Mouse (Mus musculus) hindbrain, embryonic 12.5 days (tissue): Measurements from ENCODE around the gene Otulin. TPM values are rescaled to one million over a fixed set of nuclear protein-coding genes. Genes with fewer than 3 reads are reported as not detected.

Experiments used
- ATAC-seq: fragments of 200-750 bp; cut with Nextera tagmentation; 2 replicates; pipeline ENCODE4 v1.8.0; 2017; ENCODE audit warnings: moderate TSS enrichment; ENCODE audit not compliant: low FRiP score
- H3K27ac ChIP-seq: fragments of 300-500 bp; sonication (generic); 2 replicates; pipeline ENCODE4 v1.5.1; 2016; ENCODE audit warnings: mild to moderate bottlenecking
- H3K27me3 ChIP-seq: fragments of 300-500 bp; sonication (generic); 2 replicates; pipeline ENCODE4 v1.6.1; 2016; ENCODE audit warnings: mild to moderate bottlenecking
- H3K36me3 ChIP-seq: fragments of 300-500 bp; sonication (generic); 2 replicates; pipeline ENCODE4 v1.6.1; 2016; ENCODE audit warnings: mild to moderate bottlenecking
- H3K4me1 ChIP-seq: fragments of 300-500 bp; sonication (generic); 2 replicates; pipeline ENCODE4 v1.6.1; 2016
- H3K4me2 ChIP-seq: fragments of 300-500 bp; sonication (generic); replicated peaks from 2 replicates; pipeline ENCODE4 v1.6.1; 2016; ENCODE audit warnings: mild to moderate bottlenecking
- H3K4me3 ChIP-seq: fragments of 300-500 bp; sonication (generic); 2 replicates; pipeline ENCODE4 v1.5.1; 2016; ENCODE audit warnings: mild to moderate bottlenecking
- H3K9ac ChIP-seq: fragments of 300-500 bp; sonication (generic); 2 replicates; pipeline ENCODE4 v1.6.1; 2016; ENCODE audit warnings: mild to moderate bottlenecking, moderate library complexity
- H3K9me3 ChIP-seq: fragments of 300-500 bp; sonication (generic); replicated peaks from 2 replicates; pipeline ENCODE4 v1.6.1; 2016; ENCODE audit warnings: mild to moderate bottlenecking
- WGBS: fragments of 180-500 bp; shearing (Covaris S2); methylation state at CpG from one replicate; pipeline ENCODE4 v1.1.7; 2016; 5-methylcytosine and 5-hydroxymethylcytosine counted together
- polyA plus RNA-seq: library from polyadenylated mRNA; unstranded; fragments of >200 nt; fragmentation: Nextera tagmentation; extraction: Ambion mirVana; gene quantifications from 2 replicates; pipeline ENCODE4 v1.2.1, GENCODE M21; 2016

The Otulin gene
- polyA plus RNA-seq, 1 experiment from 2014 or later: 29.7 TPM

- no peak overlapping the region for H3K4me3 ChIP-seq
- H3K27ac ChIP-seq: no peak overlapping the region
- no peak for ATAC-seq
- H3K36me3 ChIP-seq: 0 out of 2 replicates have a peak, but pooled peaks cover 3% of the 10 kb centered on the region
- H3K4me1 ChIP-seq: peaks cover 3% of the 10 kb centered on the region; the same call in 1 of the 2 replicates
- no peak overlapping the region for H3K4me2 ChIP-seq
- H3K9ac ChIP-seq: no peak overlapping the region
- H3K27me3 ChIP-seq: no peaks in the 10 kb centered on the region
- 84% methylated on average over 19 of the region's 19 CpGs for WGBS
- no peaks in the 10 kb centered on the region for H3K9me3 ChIP-seq
Measured at GRCm38 (mm10) chr15:27551117-27552114, 79.1 kb downstream of the Otulin start.

DNA sequence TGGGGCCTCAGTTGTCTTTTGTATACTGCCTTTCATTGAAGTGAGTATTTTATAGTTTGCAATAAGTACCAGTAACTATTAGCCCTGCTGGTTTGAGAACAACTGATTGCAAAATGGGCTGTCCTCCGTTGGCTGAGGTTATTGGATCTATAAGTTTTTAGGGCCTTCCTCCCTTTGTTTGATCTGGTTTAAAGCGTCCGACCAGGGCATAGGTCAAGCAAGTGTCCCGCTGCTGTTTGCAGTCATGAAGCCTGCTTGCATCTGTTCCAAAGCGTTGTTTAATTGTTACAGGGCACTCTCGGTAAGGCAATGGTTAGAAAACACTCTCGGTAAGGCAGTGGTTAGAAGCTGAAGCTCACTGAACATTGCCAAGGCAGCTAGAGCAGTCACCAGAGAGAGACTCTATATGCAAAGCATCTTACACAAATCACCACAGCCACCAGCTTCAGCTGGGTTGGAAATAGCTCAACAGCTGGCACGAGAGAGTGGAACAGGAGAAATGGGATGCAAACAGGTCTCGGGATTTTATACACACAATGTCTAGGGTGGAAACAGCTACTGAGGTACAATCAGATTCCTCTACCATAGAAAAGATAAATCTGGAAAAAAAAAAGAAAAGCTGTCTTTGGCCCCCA is 80.0 kb downstream of the Otulin start:
- WGBS: 65% methylated on average over 9 of the region's 9 CpGs
- no peak overlapping the region for H3K4me2 ChIP-seq
- no peak for ATAC-seq
- no peak overlapping the region for H3K4me3 ChIP-seq
- H3K36me3 ChIP-seq: 0 out of 2 replicates have a peak, but pooled peaks cover 3% of the 10 kb centered on the region
- H3K27me3 ChIP-seq: no peaks in the 10 kb centered on the region
- no peak overlapping the region for H3K9ac ChIP-seq
- H3K27ac ChIP-seq: no peak overlapping the region
- H3K9me3 ChIP-seq: no peaks in the 10 kb centered on the region
- peaks cover 3% of the 10 kb centered on the region; the same call in 1 of the 2 replicates for H3K4me1 ChIP-seq

DNA sequence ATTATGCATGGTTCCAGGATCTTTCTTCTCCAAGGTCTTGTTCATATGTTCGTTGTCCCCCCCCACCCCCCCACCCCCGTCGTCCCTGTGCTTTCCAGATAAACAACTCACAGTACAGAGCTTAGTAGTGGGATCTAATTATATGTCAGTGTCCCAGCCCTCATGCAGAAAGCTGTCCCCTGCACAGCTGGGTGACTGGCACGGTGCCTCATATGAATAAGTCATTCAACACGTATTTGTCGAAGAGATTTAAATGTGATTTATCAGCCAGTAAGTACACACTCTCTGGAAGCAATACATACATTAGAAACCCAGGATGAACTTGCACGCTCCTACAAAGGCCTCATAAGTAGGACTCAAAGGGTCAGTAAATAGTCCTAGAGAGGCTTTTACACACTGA is 80.6 kb downstream of the Otulin start:
- no peaks in the 10 kb centered on the region for H3K9me3 ChIP-seq
- no peak overlapping the region for H3K4me3 ChIP-seq
- no peak for ATAC-seq
- WGBS: 62% methylated on average over 7 of the region's 7 CpGs
- H3K4me1 ChIP-seq: peaks cover 3% of the 10 kb centered on the region; the same call in 1 of the 2 replicates
- no peaks in the 10 kb centered on the region for H3K27me3 ChIP-seq
- H3K27ac ChIP-seq: no peak overlapping the region
- H3K4me2 ChIP-seq: no peak overlapping the region
- H3K9ac ChIP-seq: no peak overlapping the region
- 0 out of 2 replicates have a peak, but pooled peaks cover 2% of the 10 kb centered on the region for H3K36me3 ChIP-seq

DNA sequence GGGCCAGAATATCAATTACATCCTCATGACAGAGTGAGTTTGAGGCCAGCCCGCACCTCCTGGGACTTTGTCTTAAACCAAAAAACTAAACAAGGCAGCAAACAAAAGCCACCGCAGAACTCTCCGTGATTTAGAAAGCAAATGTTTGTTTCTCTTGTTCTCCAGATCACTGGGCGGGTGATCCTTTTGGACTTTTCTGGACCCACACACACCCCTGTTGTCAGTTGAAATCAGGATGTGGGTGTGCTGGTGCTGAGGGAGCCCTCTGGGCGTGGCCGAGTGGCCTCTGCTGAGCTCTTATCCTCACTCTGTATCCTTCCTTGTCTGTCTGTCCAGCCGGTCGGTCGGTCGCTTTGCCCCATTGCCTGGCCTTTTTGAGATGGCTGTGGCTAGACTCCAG is 81.4 kb downstream of the Otulin start:
- Histone ChIP-seq H3K27me3 (no peaks in the 10 kb centered on the region), H3K4me2 (no peak overlapping the region), H3K36me3 (no peaks in the 10 kb centered on the region), H3K9ac (no peak overlapping the region), H3K27ac (no peak overlapping the region), H3K4me1 (peaks cover 3% of the 10 kb centered on the region; the same call in 1 of the 2 replicates), H3K9me3 (no peaks in the 10 kb centered on the region), H3K4me3 (no peak overlapping the region)
- WGBS: 82% methylated on average over 10 of the region's 10 CpGs
- no peak for ATAC-seq

GRCm38 (mm10) chr15:27548110-27548509 is 82.4 kb downstream of the Otulin start:
- H3K27me3 ChIP-seq: no peaks in the 10 kb centered on the region
- no peak for ATAC-seq
- 94% methylated on average over 6 of the region's 6 CpGs for WGBS
- no peaks in the 10 kb centered on the region for H3K36me3 ChIP-seq
- no peak overlapping the region for H3K27ac ChIP-seq
- H3K4me2 ChIP-seq: no peak overlapping the region
- no peaks in the 10 kb centered on the region for H3K9me3 ChIP-seq
- peaks cover 3% of the 10 kb centered on the region; the same call in 1 of the 2 replicates for H3K4me1 ChIP-seq
- H3K4me3 ChIP-seq: no peak overlapping the region
- no peak overlapping the region for H3K9ac ChIP-seq

DNA sequence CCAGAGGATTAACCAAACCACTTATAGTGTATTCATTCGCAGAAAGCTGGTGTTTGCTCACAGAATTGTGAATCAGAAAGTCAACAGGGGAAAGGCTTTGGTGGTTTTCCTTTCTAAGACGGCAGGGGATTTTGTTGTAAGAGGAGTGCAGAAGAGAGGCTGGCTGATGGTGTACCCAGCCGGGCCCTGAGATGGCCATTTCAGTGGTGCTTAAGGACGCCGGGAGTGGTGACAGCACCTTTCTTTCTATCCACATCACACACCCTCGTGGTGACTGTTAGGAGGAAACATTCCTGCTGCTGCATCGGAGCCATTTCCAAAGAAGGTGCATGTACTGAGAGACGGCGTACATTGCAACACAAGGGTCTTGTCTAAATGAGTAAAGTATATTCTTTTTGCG is 85.3 kb downstream of the Otulin start:
- no peak overlapping the region for H3K4me2 ChIP-seq
- H3K27ac ChIP-seq: no peak overlapping the region
- H3K4me1 ChIP-seq: peaks cover 6% of the 10 kb centered on the region
- H3K27me3 ChIP-seq: no peaks in the 10 kb centered on the region
- H3K36me3 ChIP-seq: no peaks in the 10 kb centered on the region
- no peak for ATAC-seq
- no peak overlapping the region for H3K4me3 ChIP-seq
- H3K9me3 ChIP-seq: no peaks in the 10 kb centered on the region
- no peak overlapping the region for H3K9ac ChIP-seq
- 91% methylated on average over 10 of the region's 10 CpGs for WGBS

DNA sequence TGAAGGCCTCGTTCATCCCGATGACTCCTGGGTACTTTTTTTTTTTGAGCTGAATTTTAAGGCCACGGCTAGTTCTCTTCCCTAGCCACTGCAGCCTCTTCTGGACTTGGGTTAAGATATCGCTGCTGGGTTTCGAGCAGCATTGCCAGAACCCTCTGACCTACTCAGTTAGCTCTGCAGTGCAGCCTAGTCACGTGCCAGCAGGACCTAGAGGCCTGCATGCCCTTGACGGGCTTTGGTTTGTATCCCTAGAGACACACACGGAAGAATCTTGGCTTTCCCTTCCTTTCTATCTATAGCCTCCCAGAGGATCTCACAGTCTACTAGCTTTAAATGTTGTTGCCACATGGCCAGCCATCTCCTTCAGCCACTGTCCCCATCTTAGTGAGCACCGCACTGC is 90.7 kb downstream of the Otulin start:
- H3K4me1 ChIP-seq: peaks cover 8% of the 10 kb centered on the region
- no peak overlapping the region for H3K4me3 ChIP-seq
- no peaks in the 10 kb centered on the region for H3K27me3 ChIP-seq
- no peak overlapping the region for H3K4me2 ChIP-seq
- no peaks in the 10 kb centered on the region for H3K36me3 ChIP-seq
- 87% methylated on average over 9 of the region's 9 CpGs for WGBS
- H3K27ac ChIP-seq: no peak overlapping the region
- no peaks in the 10 kb centered on the region for H3K9me3 ChIP-seq
- H3K9ac ChIP-seq: no peak overlapping the region
- no peak for ATAC-seq

DNA sequence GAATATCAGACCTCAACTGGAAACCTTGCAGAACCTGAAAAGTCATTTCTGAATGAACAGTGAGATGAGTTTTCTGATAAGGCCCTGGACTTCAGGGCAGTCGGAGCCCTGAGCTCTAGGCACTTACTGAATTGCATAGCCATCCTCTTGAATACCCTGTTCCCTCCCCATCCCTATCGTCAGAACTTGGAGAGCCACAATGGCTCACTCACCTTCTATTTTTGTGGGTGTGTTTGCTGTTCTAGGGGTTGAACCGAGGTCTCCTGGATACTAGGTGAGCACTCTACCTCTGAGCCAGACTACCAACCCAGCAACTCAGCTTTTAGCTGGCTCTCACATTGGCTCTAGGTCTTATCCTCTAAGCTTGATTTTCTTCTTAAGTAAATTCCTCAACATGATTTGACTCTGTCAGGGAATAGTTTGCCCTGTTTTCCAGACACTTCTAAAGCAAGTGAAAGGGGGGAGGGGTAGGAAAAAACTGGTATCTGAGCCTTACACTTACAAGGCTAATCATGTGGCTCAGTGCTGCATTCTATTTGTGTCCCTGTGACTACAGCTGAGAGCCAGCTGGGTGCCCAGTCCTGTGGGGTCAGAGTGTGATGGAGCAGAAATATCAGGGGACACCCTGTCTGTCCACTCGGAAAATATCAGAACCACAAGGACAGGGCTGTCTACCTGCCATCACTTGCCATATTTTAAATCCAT is 92.8 kb downstream of the Otulin start:
- 69% methylated on average over 4 of the region's 4 CpGs for whole genome bisulfite sequencing
- ATAC-seq: no peak
- no peak overlapping the region for H3K4me2 ChIP-seq
- H3K9me3 ChIP-seq: no peaks in the 10 kb centered on the region
- no peak overlapping the region for H3K4me3 ChIP-seq
- no peak overlapping the region for H3K27ac ChIP-seq
- no peaks in the 10 kb centered on the region for H3K27me3 ChIP-seq
- H3K4me1 ChIP-seq: peaks cover 8% of the 10 kb centered on the region
- no peaks in the 10 kb centered on the region for H3K36me3 ChIP-seq
- no peak overlapping the region for H3K9ac ChIP-seq

- Histone ChIP-seq H3K4me2 (no peak overlapping the region), H3K9me3 (no peaks in the 10 kb centered on the region), H3K27me3 (no peaks in the 10 kb centered on the region), H3K4me3 (no peak overlapping the region), H3K36me3 (no peaks in the 10 kb centered on the region), H3K4me1 (peaks cover 5% of the 10 kb centered on the region), H3K9ac (no peak overlapping the region), H3K27ac (no peak overlapping the region)
- no peak for ATAC-seq
- WGBS: 50% methylated on average over 5 of the region's 5 CpGs
Measured at GRCm38 (mm10) chr15:27536771-27537170, 93.7 kb downstream of the Otulin start.

DNA sequence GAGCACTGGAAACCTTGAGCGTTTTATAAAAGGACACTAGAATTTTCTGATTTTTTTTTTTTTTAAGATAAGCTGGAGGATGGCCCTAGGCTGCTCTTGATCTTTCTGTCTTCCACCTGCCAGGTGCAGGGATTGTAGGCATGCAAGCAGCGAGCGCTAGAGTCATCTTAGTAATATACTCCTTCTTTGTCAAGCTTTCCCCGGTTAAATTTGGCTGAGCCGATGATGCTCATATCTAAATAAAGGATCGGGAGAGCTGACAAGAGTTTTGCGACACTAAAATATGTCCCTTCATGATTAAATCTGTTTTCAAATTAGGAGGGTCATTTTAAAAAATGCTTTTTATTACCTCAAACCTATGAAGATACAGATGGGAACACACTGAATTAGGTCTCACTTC is 94.3 kb downstream of the Otulin start:
- Histone ChIP-seq H3K27me3 (no peaks in the 10 kb centered on the region), H3K9ac (no peak overlapping the region), H3K4me3 (no peak overlapping the region), H3K27ac (no peak overlapping the region), H3K9me3 (no peaks in the 10 kb centered on the region), H3K36me3 (no peaks in the 10 kb centered on the region), H3K4me1 (peaks cover 5% of the 10 kb centered on the region; the same call in 1 of the 2 replicates), H3K4me2 (no peak overlapping the region)
- WGBS: 92% methylated on average over 7 of the region's 7 CpGs
- no peak for ATAC-seq

GRCm38 (mm10) chr15:27535681-27536080 is 94.8 kb downstream of the Otulin start:
- peaks cover 5% of the 10 kb centered on the region; the same call in 1 of the 2 replicates for H3K4me1 ChIP-seq
- H3K27me3 ChIP-seq: no peaks in the 10 kb centered on the region
- no peak overlapping the region for H3K4me3 ChIP-seq
- H3K36me3 ChIP-seq: no peaks in the 10 kb centered on the region
- no peak overlapping the region for H3K9ac ChIP-seq
- no peaks in the 10 kb centered on the region for H3K9me3 ChIP-seq
- H3K27ac ChIP-seq: no peak overlapping the region
- WGBS: 68% methylated on average over 4 of the region's 4 CpGs
- no peak overlapping the region for H3K4me2 ChIP-seq
- no peak for ATAC-seq

DNA sequence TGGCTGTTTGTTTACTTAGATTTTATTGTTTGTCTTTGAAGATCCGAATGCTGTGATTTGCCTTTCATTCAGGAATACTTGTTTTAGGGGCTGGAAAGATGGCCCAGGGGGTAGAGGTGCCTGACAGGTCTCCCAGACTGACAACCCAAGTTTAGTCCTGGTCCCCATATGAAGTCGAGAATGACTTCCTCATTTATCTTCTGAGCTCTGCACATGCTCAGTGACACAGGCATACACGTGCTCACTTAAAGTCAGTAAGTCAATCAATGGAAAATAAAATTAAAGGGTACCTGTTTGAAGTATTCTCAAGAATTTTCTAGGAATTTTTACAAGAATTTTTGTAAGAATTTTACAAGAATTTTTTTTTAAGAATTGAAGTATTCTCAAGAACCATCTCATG is 97.5 kb downstream of the Otulin start:
- no peak for ATAC-seq
- no peaks in the 10 kb centered on the region for H3K9me3 ChIP-seq
- H3K4me3 ChIP-seq: no peak overlapping the region
- H3K4me1 ChIP-seq: peaks cover 5% of the 10 kb centered on the region; the same call in 1 of the 2 replicates
- no peaks in the 10 kb centered on the region for H3K27me3 ChIP-seq
- H3K27ac ChIP-seq: no peak overlapping the region
- no peak overlapping the region for H3K4me2 ChIP-seq
- WGBS: 69% methylated on average over 3 of the region's 3 CpGs
- no peaks in the 10 kb centered on the region for H3K36me3 ChIP-seq
- no peak overlapping the region for H3K9ac ChIP-seq
